Mouse (Mus musculus): ENCODE data around the gene Alpk1.

Gene Alpk1

DNA sequence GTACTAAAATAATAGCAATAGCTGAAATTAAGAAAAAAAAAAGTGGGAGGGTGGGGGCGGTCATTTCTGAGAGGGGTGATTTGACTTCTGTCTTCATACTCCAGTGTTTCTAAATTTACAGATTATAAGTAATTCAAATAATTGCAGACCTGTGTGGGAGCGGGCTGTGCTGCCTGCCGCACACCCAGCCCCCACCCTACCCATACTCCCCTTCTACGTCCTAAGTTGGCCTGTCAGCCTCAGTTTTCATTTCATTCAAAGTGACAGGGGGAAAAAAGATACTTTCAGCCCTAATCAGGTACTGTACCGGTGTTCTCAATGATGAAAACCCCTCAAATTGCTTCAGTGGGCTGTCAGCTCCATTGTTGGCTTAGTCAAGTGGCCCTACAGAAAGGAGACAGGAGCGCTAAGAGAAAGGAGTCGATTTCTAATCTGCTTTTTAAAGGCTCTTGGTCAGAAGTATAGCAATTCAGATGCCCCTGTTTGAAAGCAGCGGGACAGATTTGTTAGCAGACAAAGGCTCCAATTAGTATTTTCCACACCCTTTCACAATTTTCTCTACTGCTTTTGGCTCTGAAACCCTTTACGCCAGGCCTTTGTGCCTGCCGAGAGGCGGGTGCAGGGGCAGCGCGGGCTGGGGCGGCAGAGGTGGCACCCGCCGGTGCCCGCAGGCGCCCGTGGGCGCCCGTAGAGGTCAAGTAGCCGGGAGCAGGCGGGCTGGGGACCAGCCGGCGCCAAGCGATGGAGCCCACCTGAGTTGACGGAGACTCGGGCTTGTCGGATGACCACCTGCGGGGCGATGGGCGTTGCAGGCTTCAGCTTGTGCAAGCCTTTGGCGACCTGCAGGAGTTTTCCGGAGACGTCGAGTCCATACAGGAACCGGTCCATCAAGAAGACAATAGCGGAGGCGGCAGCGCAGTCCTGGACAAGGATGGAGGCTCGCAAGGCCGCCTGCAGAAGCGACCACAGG lies 85.2 kb downstream of the Alpk1 start:
- no peak for DNase-seq (ENCODE audit: low spot score)

DNA sequence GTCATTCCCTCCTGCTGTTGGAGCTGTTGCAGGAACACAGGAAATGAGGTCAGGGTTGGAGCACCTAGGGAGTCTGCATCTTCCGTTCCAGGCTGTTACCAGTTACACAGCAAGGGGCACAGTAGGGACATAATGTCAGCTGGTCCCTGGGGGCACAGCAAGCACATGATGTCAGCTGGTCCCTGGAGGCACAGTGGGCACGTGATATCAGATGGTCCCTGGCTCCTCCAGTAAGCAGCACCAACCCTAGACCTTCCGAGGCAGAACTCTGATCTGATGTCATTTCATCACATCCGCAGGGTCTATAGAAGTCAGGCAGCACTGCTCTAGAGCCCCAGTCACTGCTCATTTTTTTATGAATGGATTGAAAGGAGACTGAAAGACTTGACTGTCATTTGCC lies 89.1 kb downstream of the Alpk1 start:
- no peak for DNase-seq (ENCODE audit: low spot score)

DNA sequence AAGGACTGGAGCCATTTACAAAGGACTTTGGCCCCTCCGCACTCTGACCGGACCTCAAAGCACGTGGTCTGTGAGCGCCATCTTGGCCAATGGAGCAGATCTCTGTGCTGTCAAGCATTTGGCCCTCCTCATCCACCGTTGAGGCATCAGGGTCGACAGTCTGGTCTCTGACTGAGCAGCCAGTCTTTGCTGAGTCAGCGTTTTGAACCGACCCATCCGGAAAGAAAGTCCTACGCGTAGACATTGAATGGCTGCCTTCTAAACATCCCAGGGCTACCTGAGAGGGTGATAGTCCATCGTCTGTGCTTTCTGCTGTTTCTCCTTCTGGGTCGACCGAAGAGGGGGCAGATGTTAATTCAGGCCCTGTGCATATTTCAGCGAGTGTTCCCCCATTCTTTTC lies 100.6 kb downstream of the Alpk1 start:
- DNase-seq (ENCODE audit: low spot score), result no peak

DNA sequence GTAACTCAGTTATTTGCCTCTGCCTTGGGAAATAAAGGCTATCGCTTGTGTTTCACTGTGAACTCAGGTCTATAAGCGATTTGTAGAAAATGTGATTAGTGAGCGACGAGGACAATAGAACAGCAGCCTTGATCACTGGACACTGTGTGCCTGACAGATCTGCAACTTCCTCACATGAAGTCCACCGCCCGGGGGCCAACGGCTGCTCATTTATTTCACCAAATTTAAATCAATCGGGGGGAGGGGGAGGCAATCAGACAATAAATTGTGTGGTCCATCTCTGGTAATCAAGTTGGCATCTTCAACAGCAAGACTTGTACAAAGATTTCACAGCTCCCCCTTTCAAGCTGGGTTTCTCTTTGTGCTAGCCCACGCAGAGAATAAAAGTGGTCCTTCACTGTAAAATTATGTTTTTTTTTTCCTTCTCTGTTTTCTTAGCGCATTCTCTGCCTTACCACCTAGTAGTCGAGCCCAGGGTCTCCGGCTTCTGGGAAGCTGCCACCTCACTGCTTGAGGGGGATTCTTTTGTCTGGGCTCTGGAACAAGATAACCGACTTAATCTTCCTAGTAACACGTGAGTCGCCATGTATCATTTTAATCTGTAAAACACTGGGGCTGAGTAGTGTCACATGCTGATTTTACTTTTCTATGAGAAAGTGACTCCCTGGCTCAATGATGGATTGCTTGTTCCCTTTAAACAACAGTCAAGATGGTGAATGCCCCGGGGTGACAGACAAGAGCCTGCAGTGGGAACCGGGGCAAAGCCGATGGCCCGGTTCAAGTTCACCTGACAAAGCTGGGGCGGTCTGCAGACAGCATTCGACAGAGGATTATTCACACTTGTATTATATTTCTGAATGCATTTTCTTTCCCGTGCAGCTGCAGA lies 118.4 kb downstream of the Alpk1 start:
- DNase-seq (ENCODE audit: low spot score), result no peak

- DNase-seq (ENCODE audit: low spot score), result no peak
Measured at GRCm38 (mm10) chr3:127660712-127661111, 119.6 kb downstream of the Alpk1 start.

- no peak for DNase-seq (ENCODE audit: low spot score)
Measured at GRCm38 (mm10) chr3:127651742-127652653, 128.3 kb downstream of the Alpk1 start.

DNA sequence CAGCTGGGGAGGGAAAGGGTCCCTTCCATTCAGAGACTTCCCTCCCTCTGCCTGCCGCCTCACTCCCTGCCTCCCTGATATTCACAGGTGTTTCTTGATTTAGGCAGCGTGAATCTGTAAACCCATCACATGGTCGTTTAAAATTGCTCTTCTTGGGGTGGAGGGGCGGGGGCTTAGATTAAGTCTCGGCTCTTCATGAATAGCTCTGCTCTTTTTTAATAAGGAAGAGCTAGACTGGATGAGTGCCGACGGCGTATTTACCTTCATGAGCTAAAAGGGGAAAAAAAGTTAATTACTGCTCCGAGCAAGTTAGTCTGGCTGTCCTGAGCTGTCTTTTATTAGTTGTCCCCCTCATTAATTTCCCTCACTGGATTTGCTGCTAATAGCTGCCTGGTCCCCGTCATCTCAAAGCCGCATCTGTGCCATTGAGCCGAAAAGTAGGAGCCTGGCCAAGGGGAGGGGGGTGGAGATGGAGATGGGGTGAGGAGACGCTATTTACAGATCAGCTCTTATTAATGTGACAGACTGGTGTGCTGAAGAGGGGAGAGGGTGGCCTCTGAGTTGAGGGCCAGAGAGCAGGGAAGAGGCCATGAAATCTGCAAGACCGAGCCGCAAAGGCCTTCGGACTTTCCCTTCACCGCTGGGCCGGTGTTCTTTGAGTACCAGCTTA lies 134.0 kb downstream of the Alpk1 start:
- DNase-seq (ENCODE audit: low spot score), result no peak

GRCm38 (mm10) chr3:127642211-127642610 lies 138.1 kb downstream of the Alpk1 start:
- DNase-seq (ENCODE audit: low spot score), result no peak

- DNase-seq (ENCODE audit: low spot score), result no peak
Measured at GRCm38 (mm10) chr3:127640762-127641700, 139.3 kb downstream of the Alpk1 start.

DNA sequence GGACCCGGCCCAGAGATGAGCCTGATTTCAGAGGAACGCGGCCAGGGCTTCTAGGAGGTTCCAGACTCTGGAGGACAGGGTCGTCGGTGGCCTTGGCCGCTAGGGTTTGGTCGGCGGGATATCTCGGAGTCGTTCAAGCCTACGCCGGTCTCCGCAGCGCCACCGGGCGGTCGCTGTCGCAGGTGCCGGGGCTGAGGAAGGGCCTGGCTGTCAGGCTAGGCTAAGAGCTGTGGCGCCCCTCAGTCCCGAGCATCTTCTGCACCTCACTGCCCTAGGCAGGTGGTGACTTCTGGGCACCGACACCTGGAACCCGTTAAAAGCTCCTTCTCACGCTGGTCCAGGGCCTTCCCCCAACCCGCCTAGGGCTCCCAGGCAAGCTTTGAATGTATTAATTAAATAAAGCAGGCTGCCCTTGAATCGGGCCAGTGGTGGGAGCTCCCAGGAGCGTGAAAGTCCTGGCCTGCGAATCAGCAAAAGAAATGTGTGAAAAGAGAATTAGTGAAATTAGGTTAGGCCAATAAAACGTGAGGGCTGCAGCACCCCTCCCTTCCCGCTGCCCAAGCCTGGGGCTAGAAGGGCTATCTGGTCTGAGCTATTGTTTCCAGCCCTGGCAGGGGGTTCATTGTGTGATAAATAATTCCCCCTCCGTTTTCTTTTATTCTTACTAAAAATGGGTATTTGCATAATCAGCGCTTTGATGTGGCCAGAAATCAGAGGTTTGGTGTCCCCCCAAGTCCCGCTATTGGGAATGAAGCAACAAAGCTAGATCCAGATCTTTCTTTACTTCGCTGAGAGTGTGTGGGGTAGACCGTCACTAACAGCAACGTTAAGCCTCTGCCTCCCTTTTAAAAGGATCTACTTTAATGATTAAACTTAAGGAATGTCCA lies 140.2 kb downstream of the Alpk1 start:
- DNase-seq (ENCODE audit: low spot score), result no peak

DNA sequence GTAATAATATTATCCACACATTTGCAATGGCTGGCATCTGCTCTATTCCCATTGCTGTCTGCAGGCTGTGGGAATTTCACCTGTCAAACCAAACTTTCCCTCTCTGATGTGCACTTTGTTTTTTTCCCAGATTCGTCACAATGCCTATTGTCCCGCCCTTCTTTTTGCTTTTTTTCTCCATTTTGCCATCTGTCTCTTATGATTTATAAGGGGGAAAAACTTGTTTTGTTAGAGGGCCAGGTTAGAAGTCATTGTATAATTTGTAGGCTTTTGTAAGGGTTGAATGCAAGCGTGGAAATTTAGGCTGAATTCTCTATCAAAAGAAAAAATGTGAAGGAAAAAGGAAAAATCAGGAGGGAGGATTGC lies 145.4 kb downstream of the Alpk1 start:
- DNase-seq (ENCODE audit: low spot score), result no peak

- no peak for DNase-seq (ENCODE audit: low spot score)
Measured at GRCm38 (mm10) chr3:127634101-127634983, 146.0 kb downstream of the Alpk1 start.

DNA sequence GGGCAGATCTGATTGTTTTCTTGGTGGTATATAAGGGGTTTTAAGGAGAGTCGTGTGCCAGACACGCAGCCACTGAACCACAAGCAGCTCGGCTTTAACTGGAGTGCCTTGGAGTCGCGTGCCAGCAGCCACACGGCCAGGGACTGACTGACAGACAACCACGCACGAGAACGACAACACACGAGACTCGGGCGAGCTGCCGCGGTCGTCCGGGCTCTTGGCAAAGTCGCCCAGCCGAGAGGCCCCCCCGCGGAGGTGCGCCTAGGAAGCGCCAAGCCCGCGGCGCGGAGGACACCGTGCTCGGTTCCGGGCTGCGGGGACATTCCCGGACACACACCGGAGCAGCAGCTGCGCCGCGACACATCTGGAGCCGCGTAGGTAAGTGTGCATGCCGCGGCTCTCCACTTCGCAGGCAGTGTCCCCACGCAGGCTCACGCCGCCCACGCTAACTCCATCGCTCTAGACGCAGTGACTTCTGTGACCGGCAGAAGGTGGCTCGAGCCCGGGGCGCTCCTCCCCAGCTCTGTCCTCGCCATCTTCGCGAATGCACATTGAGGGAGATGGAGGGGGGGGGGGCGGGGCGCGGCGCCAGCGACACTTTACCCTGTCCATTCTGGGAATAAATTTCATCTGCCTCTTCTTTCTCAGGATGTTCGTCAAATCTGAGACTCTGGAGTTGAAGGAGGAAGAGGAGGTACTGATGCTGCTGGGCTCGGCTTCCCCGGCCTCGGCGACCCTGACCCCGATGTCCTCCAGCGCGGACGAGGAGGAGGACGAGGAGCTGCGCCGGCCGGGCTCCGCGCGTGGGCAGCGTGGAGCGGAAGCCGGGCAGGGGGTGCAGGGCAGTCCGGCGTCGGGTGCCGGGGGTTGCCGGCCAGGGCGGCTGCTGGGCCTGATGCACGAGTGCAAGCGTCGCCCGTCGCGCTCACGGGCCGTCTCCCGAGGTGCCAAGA lies 147.0 kb downstream of the Alpk1 start, which contains the start of gene Neurog2:
Gene Neurog2 (plus strand): TSS at position 56 of the 953 bp plus-strand sequence.
- no peak for DNase-seq (ENCODE audit: low spot score)

- DNase-seq (ENCODE audit: low spot score), result no peak
Measured at GRCm38 (mm10) chr3:127632531-127632930, 147.8 kb downstream of the Alpk1 start.

- DNase-seq (ENCODE audit: low spot score), result no peak
Measured at GRCm38 (mm10) chr3:127631582-127631981, 148.7 kb downstream of the Alpk1 start.

DNA sequence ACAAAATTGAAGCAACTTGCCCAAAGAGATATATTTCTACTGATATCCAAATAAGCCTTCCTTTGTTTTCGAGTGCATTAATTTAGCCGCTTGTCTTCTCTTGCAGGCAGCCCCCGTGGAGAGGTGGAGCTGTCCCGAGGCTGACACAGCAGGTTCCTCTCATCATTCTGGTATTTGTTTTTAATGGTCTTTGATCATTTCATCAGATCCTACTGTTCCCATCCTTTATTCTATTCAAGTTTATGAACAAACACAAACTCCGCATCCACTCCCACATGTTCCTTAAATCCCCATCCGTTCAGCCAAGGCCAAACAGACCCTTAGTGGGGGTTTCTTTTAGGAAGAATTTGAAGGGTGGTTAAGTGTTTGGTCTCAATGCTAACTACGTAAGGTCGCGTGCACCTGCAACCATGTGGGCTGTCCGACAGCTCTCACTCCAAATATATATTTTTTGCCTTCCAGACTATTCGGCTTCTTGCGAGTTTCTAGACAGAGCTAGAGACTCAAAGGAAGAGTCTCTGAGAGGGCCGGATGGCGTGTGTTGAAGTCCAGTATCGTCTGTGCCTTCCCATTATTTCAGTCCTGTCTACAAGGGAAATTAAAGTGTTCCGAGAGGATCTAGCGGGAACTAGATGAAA lies 149.5 kb downstream of the Alpk1 start:
- no peak for DNase-seq (ENCODE audit: low spot score)
